Mouse (Mus musculus) MEL (cell line): ENCODE measurements at regions not wholly inside any gene's neighbourhood (a gene's known extent, or its start where the extent isn't known, plus 50 kb on each side); places are given as distances from the start of the nearest gene placed in this dataset.

Source experiments
- CTCF ChIP-seq, 3 experiments: IDR thresholded peaks in 2 of 3; conservative IDR thresholded peaks in 1 of 3; 2 replicates each; pipeline ENCODE4 v1.5.1; 2011 to 2012; ENCODE audit warnings: low read length in 3 of 3, low read depth in 2 of 3, mild to moderate bottlenecking in 2 of 3, improper control_type of control experiment in 1 of 3, inconsistent platforms in 1 of 3, mixed read lengths in 1 of 3, moderate library complexity in 1 of 3; ENCODE audit not compliant: control insufficient read depth in 1 of 3, insufficient read depth in 1 of 3, poor library complexity in 1 of 3, severe bottlenecking in 1 of 3
- ELF1 ChIP-seq: IDR thresholded peaks from 2 replicates; pipeline ENCODE4 v1.6.1; 2014; ENCODE audit warnings: low read depth, mild to moderate bottlenecking, inconsistent platforms, low read length, improper control_type of control experiment, moderate library complexity
- EP300 ChIP-seq, 2 experiments: IDR thresholded peaks; 2 replicates each; pipeline ENCODE4 v1.6.1; 2011; ENCODE audit warnings: improper control_type of control experiment in 2 of 2, low read length in 2 of 2, low read depth in 1 of 2, mild to moderate bottlenecking in 1 of 2
- GATA1 ChIP-seq: IDR thresholded peaks from 2 replicates; pipeline ENCODE4 v1.6.1; 2011; ENCODE audit warnings: low read depth, low read length, improper control_type of control experiment
- HCFC1 ChIP-seq: IDR thresholded peaks from 2 replicates; pipeline ENCODE4 v1.6.1; 2012; ENCODE audit warnings: low read depth, mild to moderate bottlenecking, inconsistent platforms, low read length, improper control_type of control experiment, moderate library complexity
- ZC3H11A ChIP-seq: IDR thresholded peaks from 2 replicates; pipeline ENCODE4 v1.6.1; 2012; ENCODE audit warnings: low read depth, mild to moderate bottlenecking, inconsistent platforms, low read length, improper control_type of control experiment

GRCm38 (mm10) chr9:25400647-25401335 lies 80.6 kb upstream of the Eepd1 start:
- no peak for TF ChIP-seq ZC3H11A
- no peak for TF ChIP-seq GATA1
- TF ChIP-seq HCFC1, result no peak
- TF ChIP-seq CTCF (IDR thresholded peaks at IDR 0.05 in 2 of 3, conservative IDR thresholded peaks at IDR 0.05 in 1 of 3; ENCODE audit: control insufficient read depth in 1 of 3, insufficient read depth in 1 of 3, low read depth in 2 of 3, low read length in 3 of 3, poor library complexity in 1 of 3, severe bottlenecking in 1 of 3), result no peak
- no peak for TF ChIP-seq EP300 (IDR thresholded peaks at IDR 0.05; ENCODE audit: low read depth in 1 of 2, low read length in 2 of 2)
- no peak for TF ChIP-seq ELF1
